Mouse (Mus musculus): ENCODE data around the gene Ppip5k1. TPM values are rescaled to one million over a fixed set of nuclear protein-coding genes. Genes with fewer than 3 reads are reported as not detected.
"Not testable (repeated sequence)": the region's sequence is repeated elsewhere in the genome, so short reads cannot be mapped to it uniquely, and the experiment has no call there.

Gene Ppip5k1
- polyA plus RNA-seq (2015; fragmentation: Nextera tagmentation; extraction: Ambion mirVana) = 11.0 and 13.5 TPM in 2 replicates

DNA sequence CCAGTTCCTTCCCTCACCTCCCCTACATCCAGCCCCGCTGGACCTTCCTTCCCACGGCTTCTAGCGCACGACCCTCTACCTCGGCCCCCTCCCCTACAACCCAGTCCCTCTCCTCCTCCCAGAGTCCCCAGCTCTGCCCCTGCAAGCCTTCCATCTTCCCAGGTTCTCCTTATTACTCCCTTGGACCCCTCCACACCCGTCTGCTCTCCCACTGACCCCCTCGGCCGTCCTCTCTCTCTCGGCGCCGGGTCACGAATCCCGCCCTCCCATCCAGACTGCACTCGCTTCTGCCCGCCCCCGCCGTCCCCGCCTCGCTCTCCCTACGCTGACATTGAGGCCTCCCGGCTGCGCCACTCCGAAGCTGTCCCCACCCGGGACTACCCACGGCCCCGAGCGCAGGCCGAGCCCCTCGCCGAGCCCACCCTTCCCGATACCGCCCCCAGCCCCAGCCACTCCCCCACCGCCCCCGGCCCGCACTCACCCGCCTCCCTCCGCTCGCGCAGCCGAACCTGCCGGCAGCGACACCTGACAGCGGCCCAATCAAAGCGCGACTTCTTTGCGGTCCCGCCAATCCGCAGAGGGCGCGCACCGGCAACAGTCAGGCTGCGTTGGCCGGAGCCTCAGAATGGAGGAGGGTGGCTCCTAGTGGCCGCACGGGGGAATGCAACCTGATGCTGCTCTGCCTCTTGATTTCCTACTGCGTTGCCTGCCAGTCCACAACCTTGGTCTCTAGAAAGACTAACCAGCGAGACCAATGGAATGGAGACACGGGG lies at the start of gene Ppip5k1:
TSS of gene Ppip5k1 (minus strand) at position 577 of the 773 bp plus-strand sequence.
- peaks cover 30% of the 10 kb centered on the region for H3K27me3 ChIP-seq (ENCODE audit: control insufficient read depth, insufficient read depth, low read length)
- peak within 1 kb of the TSS; percentile 41; the same call in 1 of the 2 replicates for H3K27ac ChIP-seq (ENCODE audit: low read length)
- no peaks in the 10 kb centered on the region for H3K9me3 ChIP-seq (replicated peaks; ENCODE audit: control insufficient read depth, low read length)
- no peaks in the 10 kb centered on the region for H3K36me3 ChIP-seq (ENCODE audit: control insufficient read depth, insufficient read depth)
- H3K4me1 ChIP-seq (ENCODE audit: control insufficient read depth, insufficient read depth, low read length) = peaks cover 13% of the 10 kb centered on the region
- ATAC-seq (replicated peaks; ENCODE audit: extremely low read depth, insufficient read depth, low FRiP score) = peak; percentile 95
- H3K9ac ChIP-seq (ENCODE audit: low read length) = peak within 1 kb of the TSS; percentile 87
- H3K4me3 ChIP-seq (ENCODE audit: low read length) = peak within 1 kb of the TSS; percentile 75
- H3K4me2 ChIP-seq (ENCODE audit: low read depth, low read length) = peak within 1 kb of the TSS; percentile 98
- under 1% methylated on average over 57 of the region's 58 CpGs for WGBS

- H3K27me3 ChIP-seq (ENCODE audit: control insufficient read depth, insufficient read depth, low read length) = no peaks in the 10 kb centered on the region
- H3K9ac ChIP-seq (ENCODE audit: low read length) = no peak overlapping the region
- H3K4me2 ChIP-seq (ENCODE audit: low read depth, low read length) = no peak overlapping the region
- no peak overlapping the region for H3K27ac ChIP-seq (ENCODE audit: low read length)
- H3K36me3 ChIP-seq (ENCODE audit: control insufficient read depth, insufficient read depth) = no peaks in the 10 kb centered on the region; the same call in 1 of the 2 replicates
- no peaks in the 10 kb centered on the region for H3K4me1 ChIP-seq (ENCODE audit: control insufficient read depth, insufficient read depth, low read length)
- H3K9me3 ChIP-seq (replicated peaks; ENCODE audit: control insufficient read depth, low read length) = 0 out of 2 replicates have a peak, but pooled peaks cover 2% of the 10 kb centered on the region
- ATAC-seq (replicated peaks; ENCODE audit: extremely low read depth, insufficient read depth, low FRiP score) = no peak
- no peak overlapping the region for H3K4me3 ChIP-seq (ENCODE audit: low read length)
Measured at GRCm38 (mm10) chr2:121403296-121403695, 48.1 kb upstream of the Ppip5k1 start.

DNA sequence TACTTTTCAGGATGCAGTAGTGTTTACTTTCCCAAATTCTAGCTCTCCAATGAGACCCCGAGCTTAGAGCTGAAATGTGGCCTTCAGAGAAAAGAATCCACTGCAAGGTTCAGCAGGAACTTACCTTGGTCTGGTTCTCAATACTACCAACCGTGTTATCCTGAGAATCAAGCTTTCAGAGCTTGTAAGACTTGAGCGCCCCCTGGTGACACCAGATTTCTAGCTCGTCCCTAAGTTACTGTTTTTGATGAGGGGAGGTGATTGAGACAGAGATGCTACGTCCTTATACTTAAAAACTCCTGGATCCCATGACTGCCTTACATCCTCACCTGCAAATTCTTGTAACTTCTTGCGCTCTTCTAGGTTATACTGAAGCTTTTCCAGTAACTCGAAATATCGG lies 41.4 kb upstream of the Ppip5k1 start:
- H3K9me3 ChIP-seq (replicated peaks; ENCODE audit: control insufficient read depth, low read length) = no peaks in the 10 kb centered on the region
- H3K27me3 ChIP-seq (ENCODE audit: control insufficient read depth, insufficient read depth, low read length) = no peaks in the 10 kb centered on the region
- H3K4me1 ChIP-seq (ENCODE audit: control insufficient read depth, insufficient read depth, low read length) = no peaks in the 10 kb centered on the region
- H3K4me2 ChIP-seq (ENCODE audit: low read depth, low read length) = no peak overlapping the region
- H3K9ac ChIP-seq (ENCODE audit: low read length) = no peak overlapping the region
- WGBS = 13% methylated on average over 8 of the region's 8 CpGs
- no peaks in the 10 kb centered on the region for H3K36me3 ChIP-seq (ENCODE audit: control insufficient read depth, insufficient read depth)
- no peak overlapping the region for H3K27ac ChIP-seq (ENCODE audit: low read length)
- ATAC-seq (replicated peaks; ENCODE audit: extremely low read depth, insufficient read depth, low FRiP score) = no peak
- H3K4me3 ChIP-seq (ENCODE audit: low read length) = no peak overlapping the region

DNA sequence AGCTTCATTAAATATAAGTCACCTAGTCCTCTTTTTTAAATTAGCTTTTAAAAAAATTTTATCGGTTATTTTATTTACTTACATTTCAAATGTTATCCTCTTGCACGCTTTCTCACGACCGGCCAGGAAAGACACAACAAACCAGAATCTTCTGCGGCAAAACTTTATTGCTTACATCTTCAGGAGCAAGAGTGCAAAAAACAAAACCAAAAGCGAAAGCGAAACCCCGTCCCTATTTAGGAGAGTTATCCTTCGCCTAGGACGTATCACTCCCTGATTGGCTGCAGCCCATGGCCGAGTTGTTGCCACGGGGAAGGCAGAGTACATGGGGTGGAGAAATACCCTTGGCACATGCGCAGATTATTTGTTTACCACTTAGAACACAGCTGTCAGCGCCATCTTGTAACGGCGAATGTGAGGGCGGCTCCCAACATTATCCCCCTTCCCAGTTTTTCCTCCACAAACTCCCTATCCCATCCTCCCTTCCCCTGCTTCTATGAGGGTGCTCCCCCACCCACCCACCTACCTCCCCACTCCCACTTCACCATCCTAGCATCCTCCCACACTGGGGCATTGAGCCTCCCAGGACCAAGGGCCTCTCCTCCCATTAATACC lies 31.9 kb upstream of the Ppip5k1 start, which contains the start of gene Strc:
TSS of gene Strc (minus strand) at position 208 of the 615 bp plus-strand sequence.
- ATAC-seq (replicated peaks; ENCODE audit: extremely low read depth, insufficient read depth, low FRiP score); H3K27me3 ChIP-seq (ENCODE audit: control insufficient read depth, insufficient read depth, low read length); H3K36me3 ChIP-seq (ENCODE audit: control insufficient read depth, insufficient read depth); H3K9ac ChIP-seq (ENCODE audit: low read length); H3K4me3 ChIP-seq (ENCODE audit: low read length); H3K4me1 ChIP-seq (ENCODE audit: control insufficient read depth, insufficient read depth, low read length); H3K4me2 ChIP-seq (ENCODE audit: low read depth, low read length); H3K27ac ChIP-seq (ENCODE audit: low read length); H3K9me3 ChIP-seq (replicated peaks; ENCODE audit: control insufficient read depth, low read length): not testable (repeated sequence)
- WGBS = 93% methylated on average over 14 of the region's 17 CpGs

DNA sequence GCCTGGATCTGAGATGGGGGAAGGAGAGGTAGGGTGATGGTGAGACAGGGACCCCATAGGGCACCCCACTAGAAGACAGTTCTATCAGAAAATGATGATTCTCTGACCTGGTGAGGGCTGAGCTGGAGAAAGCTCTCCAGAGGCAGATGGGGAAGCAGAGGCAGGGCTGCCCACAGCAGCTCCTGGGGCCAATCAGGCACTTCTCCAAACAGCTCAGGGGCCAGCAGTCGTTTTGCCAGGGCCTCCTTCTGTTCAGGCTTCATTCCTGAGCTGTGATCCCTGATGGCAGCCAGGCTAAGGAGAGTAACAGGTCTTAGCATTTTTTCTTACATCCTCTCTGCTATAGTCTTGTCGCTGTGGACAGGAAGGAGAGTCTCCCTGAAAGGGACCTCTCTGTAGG lies 19.6 kb upstream of the Ppip5k1 start:
- Histone ChIP-seq H3K27ac (ENCODE audit: low read length) (no peak overlapping the region), H3K9me3 (replicated peaks; ENCODE audit: control insufficient read depth, low read length) (no peaks in the 10 kb centered on the region), H3K27me3 (ENCODE audit: control insufficient read depth, insufficient read depth, low read length) (no peaks in the 10 kb centered on the region), H3K9ac (ENCODE audit: low read length) (no peak overlapping the region), H3K4me3 (ENCODE audit: low read length) (no peak overlapping the region), H3K36me3 (ENCODE audit: control insufficient read depth, insufficient read depth) (no peaks in the 10 kb centered on the region), H3K4me1 (ENCODE audit: control insufficient read depth, insufficient read depth, low read length) (no peaks in the 10 kb centered on the region), H3K4me2 (ENCODE audit: low read depth, low read length) (no peak overlapping the region)
- ATAC-seq (replicated peaks; ENCODE audit: extremely low read depth, insufficient read depth, low FRiP score) = no peak
- WGBS = 49% methylated on average over 2 of the region's 2 CpGs

DNA sequence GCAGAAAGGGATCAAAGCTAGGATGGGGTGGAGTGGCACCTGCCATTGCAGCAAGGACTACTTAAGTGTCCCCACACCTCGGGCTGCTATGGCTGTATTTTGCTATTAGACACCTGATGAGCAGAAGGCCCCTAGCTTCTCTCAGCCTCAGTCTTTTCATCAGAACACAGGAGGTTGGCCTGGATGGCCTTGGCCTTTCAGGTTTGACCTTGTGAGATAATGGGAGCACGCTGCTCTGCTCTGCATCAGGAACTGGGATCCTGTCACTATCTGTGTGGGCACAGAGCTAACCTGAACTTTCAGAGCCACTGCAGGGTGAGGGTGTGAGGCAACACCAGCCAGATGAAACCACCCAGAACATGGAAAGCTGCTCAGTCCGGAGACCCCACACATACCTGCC lies 17.1 kb upstream of the Ppip5k1 start:
- ATAC-seq (replicated peaks; ENCODE audit: extremely low read depth, insufficient read depth, low FRiP score) = no peak
- no peaks in the 10 kb centered on the region for H3K36me3 ChIP-seq (ENCODE audit: control insufficient read depth, insufficient read depth)
- H3K9ac ChIP-seq (ENCODE audit: low read length) = no peak overlapping the region
- H3K4me3 ChIP-seq (ENCODE audit: low read length) = no peak overlapping the region
- no peaks in the 10 kb centered on the region for H3K27me3 ChIP-seq (ENCODE audit: control insufficient read depth, insufficient read depth, low read length)
- no peak overlapping the region for H3K4me2 ChIP-seq (ENCODE audit: low read depth, low read length)
- no peak overlapping the region for H3K27ac ChIP-seq (ENCODE audit: low read length)
- H3K9me3 ChIP-seq (replicated peaks; ENCODE audit: control insufficient read depth, low read length) = no peaks in the 10 kb centered on the region
- H3K4me1 ChIP-seq (ENCODE audit: control insufficient read depth, insufficient read depth, low read length) = no peaks in the 10 kb centered on the region
- 55% methylated on average over 3 of the region's 3 CpGs for WGBS

DNA sequence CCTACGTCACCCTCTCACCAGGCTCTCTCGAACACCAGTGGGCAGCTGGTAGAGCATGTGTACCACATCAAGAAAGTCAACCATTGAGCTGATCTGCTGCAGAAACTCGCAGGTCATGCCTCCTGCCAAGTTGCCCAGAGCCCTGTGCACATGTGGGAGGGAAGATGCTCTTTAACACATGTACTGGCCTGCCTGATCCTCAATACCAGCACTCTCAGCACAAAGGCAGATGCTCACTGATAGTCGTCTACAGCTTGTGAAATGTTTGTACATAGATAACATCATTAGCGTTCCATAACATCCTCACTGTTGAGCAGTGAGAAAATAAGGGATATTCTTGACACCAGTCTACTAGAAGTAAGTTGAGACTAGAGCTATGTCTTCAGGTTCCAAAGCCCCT lies 15.7 kb upstream of the Ppip5k1 start:
- WGBS = 81% methylated on average over 5 of the region's 5 CpGs
- no peaks in the 10 kb centered on the region for H3K4me1 ChIP-seq (ENCODE audit: control insufficient read depth, insufficient read depth, low read length)
- no peak overlapping the region for H3K9ac ChIP-seq (ENCODE audit: low read length)
- no peak for ATAC-seq (replicated peaks; ENCODE audit: extremely low read depth, insufficient read depth, low FRiP score)
- no peaks in the 10 kb centered on the region for H3K9me3 ChIP-seq (replicated peaks; ENCODE audit: control insufficient read depth, low read length)
- H3K27me3 ChIP-seq (ENCODE audit: control insufficient read depth, insufficient read depth, low read length) = no peaks in the 10 kb centered on the region
- H3K27ac ChIP-seq (ENCODE audit: low read length) = no peak overlapping the region
- no peak overlapping the region for H3K4me3 ChIP-seq (ENCODE audit: low read length)
- H3K36me3 ChIP-seq (ENCODE audit: control insufficient read depth, insufficient read depth) = no peaks in the 10 kb centered on the region
- no peak overlapping the region for H3K4me2 ChIP-seq (ENCODE audit: low read depth, low read length)

GRCm38 (mm10) chr2:121368831-121369230 lies 13.6 kb upstream of the Ppip5k1 start:
- ATAC-seq (replicated peaks; ENCODE audit: extremely low read depth, insufficient read depth, low FRiP score) = no peak
- Histone ChIP-seq H3K36me3 (ENCODE audit: control insufficient read depth, insufficient read depth) (no peaks in the 10 kb centered on the region), H3K4me1 (ENCODE audit: control insufficient read depth, insufficient read depth, low read length) (no peaks in the 10 kb centered on the region), H3K9ac (ENCODE audit: low read length) (no peak overlapping the region), H3K27me3 (ENCODE audit: control insufficient read depth, insufficient read depth, low read length) (no peaks in the 10 kb centered on the region), H3K9me3 (replicated peaks; ENCODE audit: control insufficient read depth, low read length) (no peaks in the 10 kb centered on the region), H3K4me3 (ENCODE audit: low read length) (no peak overlapping the region), H3K27ac (ENCODE audit: low read length) (no peak overlapping the region), H3K4me2 (ENCODE audit: low read depth, low read length) (no peak overlapping the region)
- WGBS = 80% methylated on average over 2 of the region's 2 CpGs

- H3K9ac ChIP-seq (ENCODE audit: low read length) = no peak overlapping the region
- no peaks in the 10 kb centered on the region for H3K4me1 ChIP-seq (ENCODE audit: control insufficient read depth, insufficient read depth, low read length)
- no peak overlapping the region for H3K27ac ChIP-seq (ENCODE audit: low read length)
- ATAC-seq (replicated peaks; ENCODE audit: extremely low read depth, insufficient read depth, low FRiP score) = no peak
- H3K27me3 ChIP-seq (ENCODE audit: control insufficient read depth, insufficient read depth, low read length) = peaks cover 12% of the 10 kb centered on the region
- no peak overlapping the region for H3K4me3 ChIP-seq (ENCODE audit: low read length)
- no peaks in the 10 kb centered on the region for H3K9me3 ChIP-seq (replicated peaks; ENCODE audit: control insufficient read depth, low read length)
- no peaks in the 10 kb centered on the region for H3K36me3 ChIP-seq (ENCODE audit: control insufficient read depth, insufficient read depth)
- 77% methylated on average over 3 of the region's 3 CpGs for WGBS
- no peak overlapping the region for H3K4me2 ChIP-seq (ENCODE audit: low read depth, low read length)
Measured at GRCm38 (mm10) chr2:121363656-121364055, 8.5 kb upstream of the Ppip5k1 start.
